Mouse (Mus musculus) embryonic fibroblast, embryonic 13.5 days (primary cell): Measurements from ENCODE around the gene Prokr1.

Experiments
- CTCF ChIP-seq: IDR thresholded peaks from 2 replicates; pipeline ENCODE4 v1.5.1; 2011; ENCODE audit warnings: mild to moderate bottlenecking, control low read depth, low read length, moderate library complexity, borderline replicate concordance; ENCODE audit not compliant: insufficient read depth
- POLR2A ChIP-seq: IDR thresholded peaks from 2 replicates; pipeline ENCODE4 v1.6.1; 2011; ENCODE audit warnings: low read depth, mild to moderate bottlenecking, control low read depth, low read length, moderate library complexity

GRCm38 (mm10) chr6:87582456-87582855 is 8.1 kb downstream of the Prokr1 start:
- TF ChIP-seq CTCF: no peak
- TF ChIP-seq POLR2A: no peak
